Mouse (Mus musculus) myocyte (in vitro differentiated cells): ENCODE results near the gene Tmem145. TPM values are rescaled to one million over a fixed set of nuclear protein-coding genes. Genes with fewer than 3 reads are reported as not detected.

Source experiments
- H3K27me3 ChIP-seq: one replicate; pipeline ENCODE4 v1.6.1; 2011; ENCODE audit not compliant: control insufficient read depth, insufficient read depth, insufficient read length
- H3K36me3 ChIP-seq: one replicate; pipeline ENCODE4 v1.6.1; 2011; ENCODE audit not compliant: control insufficient read depth, insufficient read depth
- H3K4me2 ChIP-seq: one replicate; pipeline ENCODE4 v1.6.1; 2011; ENCODE audit warnings: low read depth, control low read depth
- H3K4me3 ChIP-seq: one replicate; pipeline ENCODE4 v1.5.1; 2011; ENCODE audit warnings: mild to moderate bottlenecking, control low read depth, moderate library complexity
- H3K79me2 ChIP-seq: one replicate; pipeline ENCODE4 v1.6.1; 2011; ENCODE audit not compliant: control insufficient read depth, insufficient read depth
- H3ac ChIP-seq: one replicate; pipeline ENCODE4 v1.6.1; 2011; ENCODE audit not compliant: control insufficient read depth, insufficient read length
- CEBPB ChIP-seq: IDR thresholded peaks from 2 replicates; pipeline ENCODE4 v1.6.1; 2011; ENCODE audit warnings: mild to moderate bottlenecking, moderate library complexity; ENCODE audit not compliant: poor library complexity, insufficient read depth, severe bottlenecking
- E2F4 ChIP-seq: IDR thresholded peaks from one replicate; pipeline ENCODE4 v1.6.1; 2011; ENCODE audit warnings: mild to moderate bottlenecking, control low read depth, moderate library complexity; ENCODE audit not compliant: insufficient read depth
- MAX ChIP-seq: IDR thresholded peaks from one replicate; pipeline ENCODE4 v1.6.1; 2011; ENCODE audit warnings: low read depth, mild to moderate bottlenecking, control low read depth
- MYOD1 ChIP-seq, 3 experiments: IDR thresholded peaks; one replicate each; pipeline ENCODE4 v1.6.1; 2011; ENCODE audit warnings: control low read depth in 2 of 3, low read depth in 2 of 3, mild to moderate bottlenecking in 2 of 3, moderate library complexity in 1 of 3; ENCODE audit not compliant: insufficient read length in 2 of 3, control insufficient read depth in 1 of 3
- MYOG ChIP-seq, 3 experiments: IDR thresholded peaks; one replicate each; pipeline ENCODE4 v1.6.1; 2011; ENCODE audit warnings: control low read depth in 2 of 3, low read depth in 2 of 3, mild to moderate bottlenecking in 2 of 3; ENCODE audit not compliant: insufficient read length in 2 of 3, control insufficient read depth in 1 of 3, insufficient read depth in 1 of 3
- POLR2A ChIP-seq: IDR thresholded peaks from one replicate; pipeline ENCODE4 v1.6.1; 2011; ENCODE audit warnings: low read depth, mild to moderate bottlenecking, control low read depth, moderate library complexity; ENCODE audit not compliant: insufficient read length
- POLR2AphosphoS2 ChIP-seq: IDR thresholded peaks from one replicate; pipeline ENCODE4 v1.6.1; 2011; ENCODE audit warnings: low read depth, control low read depth; ENCODE audit not compliant: insufficient read length
- REST ChIP-seq: IDR thresholded peaks from one replicate; pipeline ENCODE4 v1.6.1; 2011; ENCODE audit warnings: mild to moderate bottlenecking, control low read depth, moderate library complexity; ENCODE audit not compliant: insufficient read depth, insufficient read length
- SRF ChIP-seq: IDR thresholded peaks from one replicate; pipeline ENCODE4 v1.6.1; 2011; ENCODE audit warnings: low read depth; ENCODE audit not compliant: control insufficient read depth, insufficient read length
- TCF12 ChIP-seq: IDR thresholded peaks from one replicate; pipeline ENCODE4 v1.6.1; 2011; ENCODE audit warnings: mild to moderate bottlenecking, control low read depth; ENCODE audit not compliant: poor library complexity, insufficient read depth, severe bottlenecking
- TCF3 ChIP-seq: IDR thresholded peaks from one replicate; pipeline ENCODE4 v1.6.1; 2011; ENCODE audit warnings: low read depth, control low read depth; ENCODE audit not compliant: insufficient read length
- USF1 ChIP-seq: IDR thresholded peaks from one replicate; pipeline ENCODE4 v1.6.1; 2011; ENCODE audit warnings: low read depth, mild to moderate bottlenecking, control low read depth, moderate library complexity
- polyA plus RNA-seq: library from polyadenylated mRNA; unstranded; fragments of >200 nt; fragmentation: generic; extraction: Trizol; gene quantifications from one replicate; pipeline ENCODE4 v1.2.1, GENCODE M21; 2012; ENCODE audit warnings: missing spikeins

The Tmem145 gene
- polyA plus RNA-seq, 1 experiment = 0.02 TPM

DNA sequence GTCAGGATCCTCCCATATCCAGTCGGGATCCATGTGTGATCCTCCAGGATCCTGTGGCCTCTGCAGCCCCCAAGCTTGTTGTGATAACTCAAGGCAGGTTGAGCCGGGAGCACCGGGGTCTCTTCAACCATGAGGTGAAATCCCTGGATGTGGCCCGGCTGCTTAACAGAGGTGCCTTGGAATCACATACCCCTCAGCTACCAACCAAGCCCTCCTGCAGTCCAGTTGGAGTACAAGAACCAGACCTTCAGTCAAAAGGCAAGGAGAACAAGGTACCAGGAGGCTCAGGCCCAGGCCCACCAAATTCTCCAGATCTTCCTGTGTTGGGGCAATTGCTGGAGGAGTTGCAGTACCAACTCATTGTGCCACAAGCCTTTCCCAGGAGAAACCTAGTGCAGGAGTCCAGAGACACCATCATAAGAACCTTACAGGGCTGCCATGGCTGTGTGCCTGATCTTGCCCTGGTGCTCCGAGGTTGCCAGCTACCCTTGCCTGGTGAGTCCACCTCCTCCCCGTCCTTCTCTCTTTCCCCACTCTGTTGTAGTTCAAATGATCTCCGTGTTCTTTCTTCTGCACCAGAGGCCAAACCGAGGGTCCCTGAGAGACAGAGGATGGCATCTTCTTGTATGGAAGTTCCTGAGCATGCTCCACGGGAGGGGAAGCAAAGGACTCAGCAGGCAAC, 2.8 kb upstream of the Tmem145 start:
- H3K4me3 ChIP-seq = no peak overlapping the region
- no peak overlapping the region for H3K4me2 ChIP-seq
- TF ChIP-seq E2F4 = no peak
- TF ChIP-seq TCF3 = no peak
- peaks cover 41% of the 10 kb centered on the region for H3K27me3 ChIP-seq
- H3K79me2 ChIP-seq = no peaks in the 10 kb centered on the region
- H3ac ChIP-seq = no peak overlapping the region
- no peaks in the 10 kb centered on the region for H3K36me3 ChIP-seq

DNA sequence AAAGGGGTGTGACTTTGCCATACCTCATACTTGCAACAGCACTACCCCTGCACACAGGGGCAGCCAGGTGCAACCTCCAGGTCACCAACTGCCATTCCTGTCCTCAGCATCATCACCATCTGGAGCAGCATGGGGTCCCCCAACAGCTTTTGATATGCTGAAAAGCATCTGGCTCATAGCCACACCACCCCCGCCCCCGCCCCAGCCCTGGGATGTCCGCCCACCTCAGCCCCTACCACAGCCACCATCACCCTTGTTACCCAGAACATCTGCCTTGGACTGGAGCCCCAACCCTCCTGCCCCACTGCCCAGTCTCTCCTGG, 2.3 kb upstream of the Tmem145 start:
- no peak overlapping the region for H3K4me3 ChIP-seq
- H3K36me3 ChIP-seq = no peaks in the 10 kb centered on the region
- no peak overlapping the region for H3ac ChIP-seq
- no peak for TF ChIP-seq E2F4
- TF ChIP-seq SRF = no peak
- H3K79me2 ChIP-seq = no peaks in the 10 kb centered on the region
- H3K27me3 ChIP-seq = peaks cover 46% of the 10 kb centered on the region
- H3K4me2 ChIP-seq = no peak overlapping the region

DNA sequence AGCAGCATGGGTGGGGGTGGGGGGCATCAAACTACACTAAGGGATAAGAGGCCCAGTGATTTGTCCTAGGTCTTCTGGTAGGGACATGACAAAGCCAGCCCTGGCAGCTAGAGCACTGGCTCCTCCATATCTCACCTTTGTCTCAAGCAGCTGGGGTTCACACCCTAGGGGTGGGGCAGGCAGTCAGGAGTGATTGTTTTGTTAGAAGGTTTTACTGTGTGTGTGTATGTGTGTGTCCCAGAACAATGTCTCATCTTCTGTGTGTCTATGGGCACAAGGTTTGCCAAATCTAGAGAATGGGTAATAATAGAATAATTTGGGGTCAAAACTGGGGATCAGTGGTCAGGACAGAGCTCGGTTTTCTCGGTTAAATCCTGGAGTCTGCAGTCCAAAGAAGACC, 425 bp upstream of the Tmem145 start:
- peak overlapping the region; percentile 30 for H3K4me2 ChIP-seq
- peaks cover 57% of the 10 kb centered on the region for H3K27me3 ChIP-seq
- no peaks in the 10 kb centered on the region for H3K79me2 ChIP-seq
- H3ac ChIP-seq = no peak overlapping the region
- TF ChIP-seq MYOG (IDR thresholded peaks at IDR 0.05; ENCODE audit: control insufficient read depth in 1 of 3, insufficient read depth in 1 of 3, insufficient read length in 2 of 3, low read depth in 2 of 3) = no peak
- no peak for TF ChIP-seq CEBPB
- TF ChIP-seq E2F4 = no peak
- TF ChIP-seq REST = no peak
- TF ChIP-seq MAX = no peak
- TF ChIP-seq POLR2A = no peak
- no peak for TF ChIP-seq MYOD1 (IDR thresholded peaks at IDR 0.05; ENCODE audit: control insufficient read depth in 1 of 3, insufficient read length in 2 of 3, low read depth in 2 of 3)
- TF ChIP-seq TCF3 = no peak
- no peaks in the 10 kb centered on the region for H3K36me3 ChIP-seq
- no peak overlapping the region for H3K4me3 ChIP-seq

DNA sequence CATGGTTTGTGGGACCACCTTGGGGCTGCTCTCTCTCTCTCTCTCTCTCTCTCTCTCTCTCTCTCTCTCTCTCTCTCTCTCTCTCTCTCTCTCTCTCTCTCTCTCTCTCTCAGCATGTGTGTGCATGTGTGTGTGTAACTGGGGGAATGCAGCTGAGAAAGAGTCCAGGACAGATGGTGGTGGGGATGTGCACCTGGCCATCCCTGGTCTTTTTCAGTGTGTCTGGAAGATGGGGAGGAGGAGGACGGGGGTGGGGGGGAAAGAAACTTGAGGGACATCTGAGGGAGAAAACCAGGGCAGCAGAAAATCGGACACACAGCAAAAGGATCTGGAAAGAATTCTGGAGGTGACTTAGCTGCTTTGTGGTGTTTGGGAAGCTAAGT, 699 bp downstream of the Tmem145 start:
- Histone ChIP-seq H3K4me2 (no peak overlapping the region), H3ac (no peak overlapping the region), H3K79me2 (no peaks in the 10 kb centered on the region), H3K36me3 (no peaks in the 10 kb centered on the region), H3K27me3 (peaks cover 65% of the 10 kb centered on the region), H3K4me3 (no peak overlapping the region)
- no peak for TF ChIP-seq POLR2A
- TF ChIP-seq SRF = no peak
- TF ChIP-seq POLR2AphosphoS2 = no peak
- no peak for TF ChIP-seq MYOG (IDR thresholded peaks at IDR 0.05; ENCODE audit: control insufficient read depth in 1 of 3, insufficient read depth in 1 of 3, insufficient read length in 2 of 3, low read depth in 2 of 3)
- no peak for TF ChIP-seq MAX
- no peak for TF ChIP-seq TCF3
- no peak for TF ChIP-seq CEBPB
- no peak for TF ChIP-seq E2F4
- TF ChIP-seq TCF12 = no peak
- no peak for TF ChIP-seq USF1
- TF ChIP-seq MYOD1 (IDR thresholded peaks at IDR 0.05; ENCODE audit: control insufficient read depth in 1 of 3, insufficient read length in 2 of 3, low read depth in 2 of 3) = no peak
- TF ChIP-seq REST = no peak

DNA sequence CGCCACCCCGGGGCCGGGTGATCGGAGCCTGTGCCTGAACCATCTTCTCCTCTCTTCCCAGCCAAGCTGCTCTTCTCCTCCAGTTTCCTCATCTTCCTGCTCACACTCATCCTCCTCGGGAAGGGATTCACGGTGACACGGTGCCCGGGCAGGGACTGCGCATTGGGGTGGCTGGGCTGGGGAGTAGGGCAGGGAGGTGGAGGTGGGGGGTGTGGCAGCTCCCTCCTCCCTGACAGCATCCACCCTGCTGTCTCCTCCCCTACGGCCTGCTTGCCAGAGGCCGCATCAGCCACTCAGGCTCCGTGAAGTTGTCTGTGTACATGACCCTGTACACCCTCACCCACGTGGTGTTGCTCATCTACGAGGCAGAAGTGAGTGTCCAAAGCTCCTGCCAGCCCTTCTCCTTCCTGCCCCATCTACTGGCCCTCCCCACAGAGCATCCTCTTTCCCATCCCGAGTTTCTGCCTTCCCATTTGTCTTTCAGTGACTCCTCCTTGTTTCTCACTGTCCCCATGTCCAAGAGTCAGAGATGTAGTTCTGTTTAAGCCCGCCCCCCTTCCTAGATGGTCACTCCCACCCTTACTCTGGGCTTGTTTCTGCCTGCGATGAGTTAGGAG, 2.9 kb downstream of the Tmem145 start:
- Histone ChIP-seq H3K27me3 (peaks cover 70% of the 10 kb centered on the region), H3K36me3 (no peaks in the 10 kb centered on the region), H3K4me2 (no peak overlapping the region), H3ac (no peak overlapping the region), H3K79me2 (no peaks in the 10 kb centered on the region), H3K4me3 (no peak overlapping the region)
- TF ChIP-seq TCF12 (no peak), POLR2A (no peak), CEBPB (no peak), POLR2AphosphoS2 (no peak), MYOD1 (IDR thresholded peaks at IDR 0.05; ENCODE audit: control insufficient read depth in 1 of 3, insufficient read length in 2 of 3, low read depth in 2 of 3) (no peak), TCF3 (no peak), MYOG (IDR thresholded peaks at IDR 0.05; ENCODE audit: control insufficient read depth in 1 of 3, insufficient read depth in 1 of 3, insufficient read length in 2 of 3, low read depth in 2 of 3) (no peak), REST (no peak)
